Mouse (Mus musculus) urinary bladder, postnatal 10 days (tissue): Measurements from ENCODE around the gene Nup85.
"Not testable (repeated sequence)": the region's sequence is repeated elsewhere in the genome, so short reads cannot be mapped to it uniquely, and the experiment has no call there.

Experiments used
- DNase-seq: peaks from one replicate; pipeline ENCODE4 v3.0.0; 2022; ENCODE audit warnings: low spot score

Gene Nup85

GRCm38 (mm10) chr11:115564064-115564809 lies at the start of gene Nup85:
Nup85 (plus strand) TSS chr11:115564434.
- DNase-seq = peak; percentile 94

GRCm38 (mm10) chr11:115515021-115515420 lies 49.2 kb upstream of the Nup85 start:
- DNase-seq = no peak

- no peak for DNase-seq
Measured at GRCm38 (mm10) chr11:115516942-115517341, 47.3 kb upstream of the Nup85 start.

- DNase-seq = no peak
Measured at GRCm38 (mm10) chr11:115518693-115519092, 45.5 kb upstream of the Nup85 start.

GRCm38 (mm10) chr11:115519581-115519980 lies 44.7 kb upstream of the Nup85 start:
- DNase-seq = no peak

GRCm38 (mm10) chr11:115520218-115520617 lies 44.0 kb upstream of the Nup85 start:
- DNase-seq = no peak

- no peak for DNase-seq
Measured at GRCm38 (mm10) chr11:115521080-115521479, 43.2 kb upstream of the Nup85 start.

GRCm38 (mm10) chr11:115522238-115522637 lies 42.0 kb upstream of the Nup85 start:
- no peak for DNase-seq

- DNase-seq = no peak
Measured at GRCm38 (mm10) chr11:115522703-115523102, 41.5 kb upstream of the Nup85 start.

GRCm38 (mm10) chr11:115526446-115526845 lies 37.8 kb upstream of the Nup85 start:
- DNase-seq = not testable (repeated sequence)

GRCm38 (mm10) chr11:115534759-115535371 lies 29.4 kb upstream of the Nup85 start:
- no peak for DNase-seq

- DNase-seq = no peak
Measured at GRCm38 (mm10) chr11:115535401-115536037, 28.7 kb upstream of the Nup85 start.

GRCm38 (mm10) chr11:115536038-115536681 lies 28.1 kb upstream of the Nup85 start, which contains the start of gene Sumo2:
Sumo2 (minus strand) TSS chr11:115536276.
- DNase-seq = peak; percentile 93

- no peak for DNase-seq
Measured at GRCm38 (mm10) chr11:115536856-115537568, 27.2 kb upstream of the Nup85 start.

GRCm38 (mm10) chr11:115538045-115538444 lies 26.2 kb upstream of the Nup85 start:
- DNase-seq = no peak

GRCm38 (mm10) chr11:115543571-115543970 lies 20.7 kb upstream of the Nup85 start:
- no peak for DNase-seq

GRCm38 (mm10) chr11:115552783-115553182 lies 11.5 kb upstream of the Nup85 start:
- no peak for DNase-seq

GRCm38 (mm10) chr11:115555717-115556116 lies 8.5 kb upstream of the Nup85 start:
- no peak for DNase-seq

GRCm38 (mm10) chr11:115563406-115563805 lies 828 bp upstream of the Nup85 start:
- DNase-seq = no peak

GRCm38 (mm10) chr11:115564961-115565360 lies 727 bp downstream of the Nup85 start:
- no peak for DNase-seq

- DNase-seq = no peak
Measured at GRCm38 (mm10) chr11:115579080-115579479, 14.8 kb downstream of the Nup85 start.
